Mouse (Mus musculus): ENCODE results near the gene Pla2g6. TPM values are rescaled to one million over a fixed set of nuclear protein-coding genes. Genes with fewer than 3 reads are reported as not detected.

The Pla2g6 gene
- polyA plus RNA-seq, 1 experiment from 2014 or later, result 9.9 TPM

DNA sequence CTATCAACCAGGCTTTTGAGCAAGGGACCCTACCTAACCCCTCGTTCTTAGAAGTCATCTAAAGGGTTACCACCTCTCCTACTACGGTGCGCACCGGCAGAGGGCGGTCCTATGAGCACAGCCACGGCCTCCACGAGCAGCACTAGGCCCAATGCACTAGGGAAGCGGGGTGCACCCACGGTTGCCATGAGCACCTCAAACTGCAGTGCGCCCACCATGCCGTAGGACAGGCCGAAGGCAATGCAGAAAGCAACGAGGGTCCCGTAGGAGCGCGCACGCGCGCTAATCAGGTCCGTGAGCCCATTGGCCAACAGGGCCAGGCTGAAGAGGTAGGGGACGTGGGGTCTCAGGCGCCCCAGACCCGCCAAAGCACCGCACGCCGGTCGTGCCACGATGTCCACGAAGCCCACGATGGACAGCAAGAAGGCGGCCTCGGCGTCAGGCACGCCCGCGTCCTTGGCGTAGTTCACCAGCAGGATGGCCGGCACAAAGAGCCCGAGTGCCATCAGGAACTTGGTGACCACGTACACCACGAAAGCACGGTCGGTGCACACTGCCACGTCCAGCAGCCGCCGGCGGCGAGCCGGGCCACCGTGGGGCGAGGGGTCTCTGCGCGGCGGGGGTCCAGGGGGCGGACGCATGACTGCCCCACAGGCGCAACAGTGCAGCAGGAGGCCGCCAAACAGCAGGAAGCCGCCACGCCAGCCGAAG is 76.3 kb downstream of the Pla2g6 start:
- Histone ChIP-seq H3K9ac (peak overlapping the region; percentile 64), H3K27me3 (peaks cover 36% of the 10 kb centered on the region), H3K4me1 (replicated peaks) (peaks cover 13% of the 10 kb centered on the region), H3K4me3 (peak overlapping the region; percentile 45), H3K27ac (no peak overlapping the region), H3K9me3 (replicated peaks) (no peaks in the 10 kb centered on the region), H3K36me3 (peaks cover 13% of the 10 kb centered on the region), H3K4me2 (peak overlapping the region; percentile 84)
- peak; percentile 56 for ATAC-seq (replicated peaks; ENCODE audit: insufficient number of reproducible peaks, insufficient read depth, low FRiP score, low read depth)
- 4% methylated on average over 61 of the region's 61 CpGs for WGBS

DNA sequence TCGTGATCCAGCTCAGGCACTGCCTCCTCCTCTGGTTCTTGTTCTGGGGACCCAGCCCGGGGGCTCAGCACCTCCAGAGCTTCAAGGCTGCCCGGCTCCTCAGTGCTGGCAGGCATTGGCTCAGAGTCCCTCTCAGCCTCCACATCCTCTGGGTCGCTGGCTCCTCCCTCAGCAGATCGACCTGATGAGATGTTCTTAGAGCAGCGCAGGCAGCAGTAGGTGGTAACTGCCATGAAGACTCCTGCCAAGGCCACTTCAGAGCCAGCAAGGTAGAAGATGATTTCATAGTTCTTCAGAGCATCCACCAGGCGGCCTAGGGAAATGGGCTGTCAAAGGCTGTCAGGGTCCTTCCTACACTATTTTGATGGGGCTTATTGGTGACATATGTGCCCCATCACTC is 77.0 kb downstream of the Pla2g6 start:
- Histone ChIP-seq H3K4me1 (replicated peaks) (peaks cover 13% of the 10 kb centered on the region), H3K9me3 (replicated peaks) (no peaks in the 10 kb centered on the region), H3K4me2 (no peak overlapping the region), H3K27me3 (peaks cover 36% of the 10 kb centered on the region), H3K9ac (no peak overlapping the region), H3K27ac (no peak overlapping the region), H3K4me3 (no peak overlapping the region), H3K36me3 (peaks cover 20% of the 10 kb centered on the region)
- 50% methylated on average over 7 of the region's 7 CpGs for WGBS
- no peak for ATAC-seq (replicated peaks; ENCODE audit: insufficient number of reproducible peaks, insufficient read depth, low FRiP score, low read depth)

DNA sequence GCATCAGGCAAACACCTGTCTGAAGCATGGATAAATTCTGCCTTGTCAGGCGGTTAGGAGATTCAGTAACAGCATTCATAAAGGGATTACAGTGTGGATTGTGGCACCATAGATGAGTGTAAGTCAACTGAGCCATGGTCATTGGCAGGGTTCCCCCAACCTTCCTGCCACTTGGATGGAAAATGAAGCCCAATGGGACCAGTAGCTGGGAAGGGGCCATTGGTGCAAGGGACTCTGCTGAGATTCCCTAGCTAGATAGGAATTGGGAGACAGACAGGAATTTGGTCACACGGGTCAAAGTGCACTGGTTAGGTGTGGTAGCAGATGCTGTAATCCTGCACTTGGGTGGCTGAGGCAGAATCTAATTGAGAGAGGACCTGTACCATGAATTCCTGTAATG is 78.0 kb downstream of the Pla2g6 start:
- Histone ChIP-seq H3K27me3 (peaks cover 32% of the 10 kb centered on the region), H3K36me3 (peaks cover 28% of the 10 kb centered on the region), H3K9ac (no peak overlapping the region), H3K4me3 (no peak overlapping the region), H3K4me2 (no peak overlapping the region), H3K9me3 (replicated peaks) (no peaks in the 10 kb centered on the region), H3K4me1 (replicated peaks) (peaks cover 17% of the 10 kb centered on the region), H3K27ac (no peak overlapping the region)
- 87% methylated on average over 2 of the region's 2 CpGs for WGBS
- no peak for ATAC-seq (replicated peaks; ENCODE audit: insufficient number of reproducible peaks, insufficient read depth, low FRiP score, low read depth)

DNA sequence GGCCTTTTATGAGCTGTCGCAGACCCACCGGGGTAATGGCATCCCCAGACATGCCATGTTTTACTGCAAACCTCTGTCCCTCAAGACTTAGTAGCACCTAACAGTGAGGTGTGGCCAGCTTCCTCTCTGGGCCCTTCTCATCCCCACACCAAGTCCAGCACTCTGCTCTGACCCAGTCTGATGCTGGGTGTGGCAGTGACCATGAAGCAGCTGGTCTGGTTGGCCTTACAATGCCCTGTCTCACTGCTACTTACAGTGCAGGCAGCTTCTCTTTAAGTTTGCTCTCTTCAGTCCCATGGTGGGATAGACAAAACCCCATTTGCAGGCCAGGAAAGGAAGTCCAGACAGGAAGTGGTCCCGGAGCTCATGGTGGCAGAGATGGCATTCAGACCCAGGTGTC is 82.9 kb downstream of the Pla2g6 start:
- Histone ChIP-seq H3K36me3 (peaks cover 47% of the 10 kb centered on the region), H3K9ac (no peak overlapping the region), H3K9me3 (replicated peaks) (no peaks in the 10 kb centered on the region), H3K27me3 (no peaks in the 10 kb centered on the region), H3K4me3 (no peak overlapping the region), H3K4me1 (replicated peaks) (peaks cover 24% of the 10 kb centered on the region), H3K4me2 (no peak overlapping the region), H3K27ac (peak overlapping the region; percentile 97)
- ATAC-seq (replicated peaks; ENCODE audit: insufficient number of reproducible peaks, insufficient read depth, low FRiP score, low read depth), result no peak
- 80% methylated on average over 3 of the region's 3 CpGs for WGBS

DNA sequence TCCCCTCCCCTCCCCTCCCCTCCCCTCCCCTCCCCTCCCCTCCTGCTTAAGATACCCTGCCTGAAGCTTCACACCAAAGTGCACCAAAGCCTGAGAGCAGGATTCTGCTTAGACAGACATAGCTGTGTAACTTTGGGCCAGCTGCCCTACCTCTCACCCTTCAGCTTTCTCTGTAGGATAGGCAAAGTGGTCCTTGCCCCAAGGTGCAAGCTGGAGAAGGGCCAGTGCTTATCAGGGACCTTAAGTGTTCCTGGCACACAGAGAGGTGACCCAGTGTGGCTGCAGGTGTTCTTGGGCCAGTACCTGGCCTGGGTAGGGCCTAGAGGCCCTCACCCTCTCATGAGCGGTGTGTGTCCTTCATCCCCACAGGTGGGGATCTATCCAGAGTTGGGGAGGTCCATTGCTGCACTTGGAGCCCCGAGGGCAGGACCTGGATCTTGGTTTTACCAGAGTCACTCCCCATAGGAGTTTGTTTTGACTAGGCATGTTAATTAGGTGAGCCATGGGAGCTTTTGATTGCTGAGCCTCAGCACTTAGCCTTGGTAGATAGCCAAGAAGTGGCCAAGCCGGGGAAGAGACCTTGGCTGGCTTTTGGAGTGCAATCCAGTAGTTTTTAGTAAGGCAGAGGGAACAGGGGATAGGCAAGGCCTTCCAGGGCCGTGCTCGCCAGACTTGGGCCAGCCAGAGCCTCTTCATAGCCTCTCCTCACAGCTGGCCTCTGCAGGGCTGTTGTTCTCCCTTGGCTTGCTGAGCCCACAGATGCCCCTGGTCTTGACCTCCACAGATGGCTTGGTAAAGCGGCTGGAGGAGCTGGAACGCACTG is 83.9 kb downstream of the Pla2g6 start:
- 51% methylated on average over 7 of the region's 7 CpGs for WGBS
- no peak for ATAC-seq (replicated peaks; ENCODE audit: insufficient number of reproducible peaks, insufficient read depth, low FRiP score, low read depth)
- peaks cover 24% of the 10 kb centered on the region for H3K4me1 ChIP-seq (replicated peaks)
- peak overlapping the region; percentile 21 for H3K9ac ChIP-seq
- H3K27me3 ChIP-seq, result no peaks in the 10 kb centered on the region
- no peaks in the 10 kb centered on the region for H3K9me3 ChIP-seq (replicated peaks)
- H3K4me2 ChIP-seq, result peak overlapping the region; percentile 13; the same call in 1 of the 2 replicates
- peak overlapping the region; percentile 97 for H3K27ac ChIP-seq
- H3K4me3 ChIP-seq, result no peak overlapping the region
- H3K36me3 ChIP-seq, result peaks cover 55% of the 10 kb centered on the region

DNA sequence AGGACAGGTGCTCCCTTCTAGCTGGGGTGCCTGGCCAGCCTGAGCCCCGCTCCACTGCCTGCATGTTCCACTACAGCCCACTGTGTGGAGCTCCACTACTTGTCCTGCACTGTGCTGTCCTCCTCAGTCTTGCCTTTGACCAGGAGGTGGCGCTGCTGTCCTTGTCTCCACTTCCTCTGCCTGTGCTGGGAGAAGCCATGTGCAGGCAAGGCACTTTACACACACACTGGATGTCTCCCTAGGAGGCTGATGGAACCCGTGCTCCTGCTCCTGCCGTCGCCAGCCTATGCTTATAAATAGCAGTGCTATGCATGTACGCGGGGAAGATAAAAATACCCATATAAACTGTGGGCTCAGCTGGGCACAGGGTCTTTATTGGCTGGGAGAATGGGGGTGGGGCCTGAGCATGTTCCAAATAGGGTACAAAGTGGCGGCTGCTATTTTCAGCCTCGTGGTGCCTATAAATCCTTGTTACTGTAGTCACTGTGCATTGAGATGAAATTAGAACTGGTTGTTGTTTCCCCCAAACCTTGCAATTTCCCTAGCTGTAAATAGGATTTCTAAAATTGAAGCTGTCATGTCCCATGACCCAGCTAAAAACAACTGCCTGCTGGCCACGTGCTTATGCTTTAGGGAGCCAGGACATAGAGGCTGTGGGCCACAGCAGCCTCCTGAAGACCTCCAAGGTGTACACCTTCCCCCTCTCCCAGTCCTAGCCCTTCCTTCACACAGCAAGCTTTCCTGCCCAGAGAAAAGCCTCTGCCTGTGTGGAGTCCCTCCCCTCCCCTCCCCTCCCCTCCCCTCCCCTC is 84.8 kb downstream of the Pla2g6 start:
- peak; percentile 95 for ATAC-seq (replicated peaks; ENCODE audit: insufficient number of reproducible peaks, insufficient read depth, low FRiP score, low read depth)
- peaks cover 56% of the 10 kb centered on the region for H3K36me3 ChIP-seq
- H3K9ac ChIP-seq, result no peak overlapping the region; the same call in 1 of the 2 replicates
- WGBS, result 11% methylated on average over 10 of the region's 10 CpGs
- no peak overlapping the region for H3K4me3 ChIP-seq
- H3K27me3 ChIP-seq, result no peaks in the 10 kb centered on the region
- H3K27ac ChIP-seq, result peak overlapping the region; percentile 97
- no peak overlapping the region for H3K4me2 ChIP-seq
- no peaks in the 10 kb centered on the region for H3K9me3 ChIP-seq (replicated peaks)
- peaks cover 24% of the 10 kb centered on the region for H3K4me1 ChIP-seq (replicated peaks)

DNA sequence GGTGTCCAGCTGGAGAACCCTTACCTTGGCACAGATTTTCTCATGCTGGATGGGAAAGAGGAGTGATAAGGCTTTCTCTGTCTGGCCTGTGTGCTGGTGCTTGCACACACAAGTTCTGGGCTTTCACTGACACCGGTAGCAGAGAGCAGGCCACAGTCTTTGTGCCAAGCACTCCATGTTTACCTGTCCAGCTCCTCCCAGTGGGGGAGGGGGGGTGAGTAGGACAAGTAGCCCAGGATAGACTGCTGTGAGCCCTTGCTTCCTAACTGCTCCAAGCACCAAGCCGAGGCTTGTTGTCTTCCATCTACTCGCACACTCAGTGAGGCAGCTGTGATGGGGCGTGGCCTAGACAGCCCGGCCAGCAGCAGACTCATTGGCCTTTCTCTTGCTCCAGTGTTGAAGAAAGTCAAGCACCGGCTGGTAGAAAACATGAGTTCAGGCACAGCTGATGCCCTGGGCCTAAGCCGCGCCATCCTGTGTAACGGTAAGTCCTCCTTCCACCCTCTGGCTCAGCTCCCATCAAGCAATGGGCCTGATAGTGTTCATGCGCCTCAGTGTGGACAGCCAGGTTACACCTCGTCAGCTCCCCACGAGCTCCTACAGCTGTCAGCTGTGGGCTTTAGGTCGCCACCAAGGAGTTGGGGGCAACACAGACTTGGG is 85.5 kb downstream of the Pla2g6 start:
- Histone ChIP-seq H3K36me3 (peaks cover 54% of the 10 kb centered on the region), H3K9ac (no peak overlapping the region; the same call in 1 of the 2 replicates), H3K4me3 (no peak overlapping the region), H3K4me2 (no peak overlapping the region), H3K27me3 (no peaks in the 10 kb centered on the region), H3K9me3 (replicated peaks) (no peaks in the 10 kb centered on the region), H3K27ac (peak overlapping the region; percentile 86), H3K4me1 (replicated peaks) (peaks cover 24% of the 10 kb centered on the region)
- 53% methylated on average over 13 of the region's 13 CpGs for WGBS
- ATAC-seq (replicated peaks; ENCODE audit: insufficient number of reproducible peaks, insufficient read depth, low FRiP score, low read depth), result no peak

DNA sequence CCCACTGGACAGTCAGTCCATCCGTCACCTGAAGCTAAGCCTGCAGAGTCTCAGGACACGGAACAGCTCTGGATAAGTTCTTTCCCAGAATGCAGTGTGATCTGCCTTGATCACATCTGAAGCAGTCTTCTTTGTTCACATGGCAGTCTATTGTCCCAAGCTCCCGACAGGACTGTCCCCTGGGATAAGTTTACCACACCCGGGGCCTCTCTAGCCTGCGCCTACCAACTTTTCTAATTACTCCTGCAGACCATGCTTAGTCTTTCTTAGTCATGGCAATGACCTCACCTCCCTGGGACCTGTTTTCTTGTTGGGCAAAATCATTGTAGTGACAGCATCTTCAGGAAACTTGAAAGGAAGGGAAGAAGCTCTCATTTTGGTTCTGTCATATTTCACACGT is 90.2 kb downstream of the Pla2g6 start:
- Histone ChIP-seq H3K4me2 (no peak overlapping the region), H3K27ac (no peak overlapping the region), H3K9ac (no peak overlapping the region), H3K27me3 (no peaks in the 10 kb centered on the region), H3K4me1 (replicated peaks) (peaks cover 21% of the 10 kb centered on the region), H3K9me3 (replicated peaks) (no peaks in the 10 kb centered on the region), H3K36me3 (peaks cover 40% of the 10 kb centered on the region), H3K4me3 (no peak overlapping the region)
- no peak for ATAC-seq (replicated peaks; ENCODE audit: insufficient number of reproducible peaks, insufficient read depth, low FRiP score, low read depth)
- 84% methylated on average over 6 of the region's 6 CpGs for WGBS

MicroRNA genes within 50 kb of the gene (microRNA counts, 519-probe panel; counts per million panel counts)
- 2,311 counts per million, percentile 41 among the panel's probes with 10 or more counts for microRNA mmu-miR-1943

Small RNAs within 50 kb of the gene (microRNA-seq; reads per million reads assigned to microRNA genes)
- 2.3 reads per million, percentile 3 among the genes with 10 or more reads in this experiment for gene Mir1943

Other genes starting within 250 kb of the Pla2g6 start
- 20.2 and 23.3 TPM in 2 replicates for gene Micall1, start 219.5 kb downstream of the Pla2g6 start, polyA plus RNA-seq (2015; fragmentation: Nextera tagmentation; extraction: Ambion mirVana)
- gene Polr2f, start 187.4 kb downstream of the Pla2g6 start, polyA plus RNA-seq (2015; fragmentation: Nextera tagmentation; extraction: Ambion mirVana), result 207 and 240 TPM in 2 replicates
- gene 1700088E04Rik, start 187.1 kb downstream of the Pla2g6 start, polyA plus RNA-seq (2015; fragmentation: Nextera tagmentation; extraction: Ambion mirVana), result 7.4 and 8.1 TPM in 2 replicates
- 0.45 and 1.3 TPM in 2 replicates for gene Sox10, start 163.2 kb downstream of the Pla2g6 start, polyA plus RNA-seq (2015; fragmentation: Nextera tagmentation; extraction: Ambion mirVana)
- 29.5 and 39.9 TPM in 2 replicates for gene Pick1, start 99.2 kb downstream of the Pla2g6 start, polyA plus RNA-seq (2015; fragmentation: Nextera tagmentation; extraction: Ambion mirVana)
- 0.61 and 0.73 TPM in 2 replicates for gene Gm49486, start 99.0 kb downstream of the Pla2g6 start, polyA plus RNA-seq (2015; fragmentation: Nextera tagmentation; extraction: Ambion mirVana)
- gene Slc16a8, start 73.6 kb downstream of the Pla2g6 start, polyA plus RNA-seq (2015; fragmentation: Nextera tagmentation; extraction: Ambion mirVana), result 0.60 TPM in 2 replicates
- gene Baiap2l2, start 42.9 kb downstream of the Pla2g6 start, polyA plus RNA-seq (2015; fragmentation: Nextera tagmentation; extraction: Ambion mirVana), result 9.8 and 9.9 TPM in 2 replicates
- 3.5 and 3.8 TPM in 2 replicates for gene Maff, start 18.2 kb upstream of the Pla2g6 start, polyA plus RNA-seq (2015; fragmentation: Nextera tagmentation; extraction: Ambion mirVana)
- gene Tmem184b, start 75.2 kb upstream of the Pla2g6 start, polyA plus RNA-seq (2015; fragmentation: Nextera tagmentation; extraction: Ambion mirVana), result 58.3 and 83.8 TPM in 2 replicates
- gene Csnk1e, start 127.2 kb upstream of the Pla2g6 start, polyA plus RNA-seq (2015; fragmentation: Nextera tagmentation; extraction: Ambion mirVana), result 74.9 and 81.9 TPM in 2 replicates
- 0.20 and 0.34 TPM in 2 replicates for gene Kcnj4, start 176.9 kb upstream of the Pla2g6 start, polyA plus RNA-seq (2015; fragmentation: Nextera tagmentation; extraction: Ambion mirVana)
- 62.9 and 83.1 TPM in 2 replicates for gene Kdelr3, start 188.0 kb upstream of the Pla2g6 start, polyA plus RNA-seq (2015; fragmentation: Nextera tagmentation; extraction: Ambion mirVana)
- gene Ddx17, start 218.4 kb upstream of the Pla2g6 start, polyA plus RNA-seq (2015; fragmentation: Nextera tagmentation; extraction: Ambion mirVana), result 28.5 and 34.2 TPM in 2 replicates

Data from heart, embryonic 15.5 days (tissue).